Mouse (Mus musculus): ENCODE measurements around the gene A4galt. TPM values are rescaled to one million over a fixed set of nuclear protein-coding genes. Genes with fewer than 3 reads are reported as not detected.

A4galt gene
- polyA plus RNA-seq, 1 experiment from 2014 or later = 2.4 TPM

- no peaks in the 10 kb centered on the region for H3K27me3 ChIP-seq (replicated peaks; ENCODE audit: control insufficient read depth, insufficient read depth, low read length)
- DNase-seq (ENCODE audit: low spot score) (no peak), ATAC-seq (ENCODE audit: low read depth) (no peak)
- 87% methylated on average over 9 of the region's 9 CpGs for WGBS
- no peak overlapping the region for H3K9ac ChIP-seq (ENCODE audit: low read depth, low read length)
- H3K27ac ChIP-seq (replicated peaks; ENCODE audit: low read depth, low read length) = no peak overlapping the region
- H3K9me3 ChIP-seq (ENCODE audit: control insufficient read depth, low read length) = no peaks in the 10 kb centered on the region
- H3K36me3 ChIP-seq (ENCODE audit: control insufficient read depth, insufficient read depth, low read length) = no peaks in the 10 kb centered on the region
- peaks cover 25% of the 10 kb centered on the region for H3K4me1 ChIP-seq (ENCODE audit: control insufficient read depth, insufficient read depth, low read length)
- H3K4me2 ChIP-seq (ENCODE audit: low read depth, low read length) = no peak overlapping the region
- H3K4me3 ChIP-seq (ENCODE audit: low read depth, low read length) = no peak overlapping the region
These were observed 25.3 kb downstream of the A4galt start for GRCm38 (mm10) chr15:83226066-83226834.

DNA sequence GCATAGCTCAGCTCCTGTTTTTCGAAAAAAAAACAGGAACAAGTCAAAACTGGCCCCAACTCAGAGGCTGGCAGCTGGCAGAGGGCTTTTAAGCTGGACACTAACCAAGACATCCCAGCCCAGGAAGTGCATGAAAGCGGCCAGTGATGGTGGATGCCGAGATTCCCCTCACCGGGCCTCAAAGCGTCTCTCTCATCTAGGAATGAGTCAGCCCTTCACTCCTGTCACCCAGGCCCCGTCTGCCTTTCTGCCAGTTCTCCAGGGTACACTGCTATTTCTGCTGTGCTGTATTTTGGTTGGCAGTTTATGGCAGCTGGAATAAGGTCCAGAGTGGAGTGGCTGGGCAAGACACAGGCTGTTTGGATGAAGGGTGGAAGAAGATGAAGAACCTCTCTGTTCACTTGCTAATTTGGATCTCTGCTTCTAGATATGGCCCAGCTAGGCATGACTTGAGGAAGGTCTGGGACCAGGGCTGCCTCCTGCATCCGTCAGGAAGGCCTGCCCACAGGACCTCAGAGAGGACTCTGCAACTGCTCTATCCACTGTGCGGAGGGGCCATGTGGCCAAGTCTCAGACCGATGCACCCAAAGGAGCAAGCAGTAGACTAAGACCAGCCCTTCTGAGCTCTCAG, 27.3 kb downstream of the A4galt start:
- DNase-seq (ENCODE audit: low spot score) (peak; percentile 65), ATAC-seq (ENCODE audit: low read depth) (peak; percentile 37; the same call in 1 of the 2 replicates)
- H3K27me3 ChIP-seq (replicated peaks; ENCODE audit: control insufficient read depth, insufficient read depth, low read length) = no peaks in the 10 kb centered on the region
- peaks cover 25% of the 10 kb centered on the region for H3K4me1 ChIP-seq (ENCODE audit: control insufficient read depth, insufficient read depth, low read length)
- peak overlapping the region; percentile 38; the same call in 1 of the 2 replicates for H3K9ac ChIP-seq (ENCODE audit: low read depth, low read length)
- 44% methylated on average over 9 of the region's 9 CpGs for WGBS
- H3K27ac ChIP-seq (replicated peaks; ENCODE audit: low read depth, low read length) = peak overlapping the region; percentile 93
- no peak overlapping the region for H3K4me2 ChIP-seq (ENCODE audit: low read depth, low read length)
- H3K4me3 ChIP-seq (ENCODE audit: low read depth, low read length) = no peak overlapping the region
- H3K9me3 ChIP-seq (ENCODE audit: control insufficient read depth, low read length) = 0 out of 2 replicates have a peak, but pooled peaks cover 3% of the 10 kb centered on the region
- no peaks in the 10 kb centered on the region for H3K36me3 ChIP-seq (ENCODE audit: control insufficient read depth, insufficient read depth, low read length)

DNA sequence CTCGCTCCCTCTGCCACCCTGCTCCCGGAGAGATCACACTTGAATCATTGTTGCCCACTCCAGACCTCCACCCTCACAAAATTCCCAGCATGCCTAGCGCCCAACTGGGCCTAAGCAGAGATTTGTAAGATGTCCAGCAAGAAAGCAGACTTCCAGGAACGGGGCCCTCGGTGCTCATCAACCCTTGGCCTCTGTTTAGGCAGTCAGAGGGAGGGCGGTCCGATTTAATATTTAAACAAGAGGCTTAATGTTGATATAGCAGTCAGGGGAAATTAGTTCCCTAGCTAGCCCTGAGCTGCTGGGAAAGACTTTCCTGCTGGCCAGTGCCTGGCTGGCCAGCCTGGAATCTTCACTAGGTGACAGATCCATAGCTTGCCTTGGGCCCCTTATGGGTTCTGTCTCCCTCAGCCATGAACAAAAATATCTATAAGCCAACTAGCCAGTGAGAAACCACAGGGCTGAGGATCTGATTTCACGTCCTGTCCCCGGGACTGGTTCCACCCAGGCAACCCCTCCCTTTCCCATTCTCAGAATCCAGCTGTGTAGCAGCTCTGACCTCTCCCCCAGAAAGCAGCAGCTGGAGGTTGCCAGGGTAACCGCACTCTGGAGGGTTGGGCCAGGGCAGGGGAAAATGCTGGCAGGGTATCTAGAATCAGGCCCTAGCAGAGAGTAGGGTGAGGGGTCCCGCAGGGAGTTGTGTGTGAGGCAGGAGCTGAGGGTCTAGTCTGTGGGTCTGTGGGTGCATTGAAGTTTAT, 28.2 kb downstream of the A4galt start:
- H3K36me3 ChIP-seq (ENCODE audit: control insufficient read depth, insufficient read depth, low read length) = no peaks in the 10 kb centered on the region
- H3K4me3 ChIP-seq (ENCODE audit: low read depth, low read length) = no peak overlapping the region
- H3K27me3 ChIP-seq (replicated peaks; ENCODE audit: control insufficient read depth, insufficient read depth, low read length) = no peaks in the 10 kb centered on the region
- 0 out of 2 replicates have a peak, but pooled peaks cover 3% of the 10 kb centered on the region for H3K9me3 ChIP-seq (ENCODE audit: control insufficient read depth, low read length)
- peak overlapping the region; percentile 93 for H3K27ac ChIP-seq (replicated peaks; ENCODE audit: low read depth, low read length)
- peaks cover 25% of the 10 kb centered on the region for H3K4me1 ChIP-seq (ENCODE audit: control insufficient read depth, insufficient read depth, low read length)
- H3K9ac ChIP-seq (ENCODE audit: low read depth, low read length) = peak overlapping the region; percentile 38; the same call in 1 of the 2 replicates
- DNase-seq (ENCODE audit: low spot score) = peak; percentile 94
- peak overlapping the region; percentile 23 for H3K4me2 ChIP-seq (ENCODE audit: low read depth, low read length)
- peak; percentile 94 for ATAC-seq (ENCODE audit: low read depth)
- 25% methylated on average over 11 of the region's 11 CpGs for WGBS

GRCm38 (mm10) chr15:83221721-83222120, 29.9 kb downstream of the A4galt start:
- Histone ChIP-seq H3K4me1 (ENCODE audit: control insufficient read depth, insufficient read depth, low read length) (peaks cover 25% of the 10 kb centered on the region), H3K27ac (replicated peaks; ENCODE audit: low read depth, low read length) (no peak overlapping the region), H3K9ac (ENCODE audit: low read depth, low read length) (no peak overlapping the region), H3K36me3 (ENCODE audit: control insufficient read depth, insufficient read depth, low read length) (no peaks in the 10 kb centered on the region), H3K4me2 (ENCODE audit: low read depth, low read length) (no peak overlapping the region), H3K9me3 (ENCODE audit: control insufficient read depth, low read length) (0 out of 2 replicates have a peak, but pooled peaks cover 3% of the 10 kb centered on the region), H3K4me3 (ENCODE audit: low read depth, low read length) (no peak overlapping the region), H3K27me3 (replicated peaks; ENCODE audit: control insufficient read depth, insufficient read depth, low read length) (no peaks in the 10 kb centered on the region)
- DNase-seq (ENCODE audit: low spot score) (no peak), ATAC-seq (ENCODE audit: low read depth) (no peak)
- 83% methylated on average over 4 of the region's 4 CpGs for WGBS

DNA sequence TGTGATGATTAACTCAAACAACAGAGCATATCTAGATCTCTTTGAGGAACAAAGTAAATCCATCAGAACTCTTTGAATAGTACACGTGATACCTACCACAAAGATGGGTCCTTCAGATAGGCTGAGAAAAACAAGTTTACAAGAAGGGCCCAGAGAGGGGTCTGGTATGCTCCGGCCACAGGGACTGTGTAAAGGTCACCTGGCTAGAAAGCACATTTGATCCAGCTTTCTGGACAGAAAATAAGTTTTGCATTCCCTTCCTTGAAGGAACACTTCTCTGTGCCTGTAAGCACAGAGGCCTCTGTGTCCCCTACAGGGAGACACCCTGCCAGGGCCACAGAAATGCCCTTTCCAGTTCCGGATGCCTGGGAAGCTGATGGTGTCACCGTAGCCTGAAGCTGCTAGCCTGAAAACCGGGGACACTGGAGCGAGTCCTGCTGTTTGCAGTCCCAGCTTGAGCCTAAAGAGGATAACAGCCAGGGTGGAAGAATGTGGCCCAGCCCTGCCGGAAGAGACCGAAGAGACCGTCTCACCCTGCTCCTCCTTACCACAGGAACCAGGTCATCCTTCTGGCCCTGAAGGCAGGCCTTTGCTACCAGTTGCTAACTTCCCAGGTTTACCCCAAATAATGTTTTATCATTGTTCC, 31.1 kb downstream of the A4galt start:
- H3K36me3 ChIP-seq (ENCODE audit: control insufficient read depth, insufficient read depth, low read length) = no peaks in the 10 kb centered on the region
- H3K4me2 ChIP-seq (ENCODE audit: low read depth, low read length) = no peak overlapping the region
- ATAC-seq (ENCODE audit: low read depth) (no peak), DNase-seq (ENCODE audit: low spot score) (no peak)
- no peak overlapping the region for H3K27ac ChIP-seq (replicated peaks; ENCODE audit: low read depth, low read length)
- no peak overlapping the region for H3K9ac ChIP-seq (ENCODE audit: low read depth, low read length)
- 48% methylated on average over 9 of the region's 9 CpGs for WGBS
- H3K4me1 ChIP-seq (ENCODE audit: control insufficient read depth, insufficient read depth, low read length) = peaks cover 37% of the 10 kb centered on the region
- no peak overlapping the region for H3K4me3 ChIP-seq (ENCODE audit: low read depth, low read length)
- H3K9me3 ChIP-seq (ENCODE audit: control insufficient read depth, low read length) = 0 out of 2 replicates have a peak, but pooled peaks cover 3% of the 10 kb centered on the region
- H3K27me3 ChIP-seq (replicated peaks; ENCODE audit: control insufficient read depth, insufficient read depth, low read length) = no peaks in the 10 kb centered on the region

GRCm38 (mm10) chr15:83215322-83216216, 36.0 kb downstream of the A4galt start:
- Histone ChIP-seq H3K4me1 (ENCODE audit: control insufficient read depth, insufficient read depth, low read length) (peaks cover 16% of the 10 kb centered on the region), H3K9me3 (ENCODE audit: control insufficient read depth, low read length) (0 out of 2 replicates have a peak, but pooled peaks cover 3% of the 10 kb centered on the region), H3K4me2 (ENCODE audit: low read depth, low read length) (peak overlapping the region; percentile 26; the same call in 1 of the 2 replicates), H3K27ac (replicated peaks; ENCODE audit: low read depth, low read length) (peak overlapping the region; percentile 91), H3K27me3 (replicated peaks; ENCODE audit: control insufficient read depth, insufficient read depth, low read length) (no peaks in the 10 kb centered on the region), H3K36me3 (ENCODE audit: control insufficient read depth, insufficient read depth, low read length) (no peaks in the 10 kb centered on the region), H3K9ac (ENCODE audit: low read depth, low read length) (0 out of 2 replicates have a peak overlapping the region, but pooled peaks have one; percentile 25), H3K4me3 (ENCODE audit: low read depth, low read length) (no peak overlapping the region)
- ATAC-seq (ENCODE audit: low read depth) = peak; percentile 78
- 23% methylated on average over 5 of the region's 5 CpGs for WGBS
- peak; percentile 89 for DNase-seq (ENCODE audit: low spot score)

DNA sequence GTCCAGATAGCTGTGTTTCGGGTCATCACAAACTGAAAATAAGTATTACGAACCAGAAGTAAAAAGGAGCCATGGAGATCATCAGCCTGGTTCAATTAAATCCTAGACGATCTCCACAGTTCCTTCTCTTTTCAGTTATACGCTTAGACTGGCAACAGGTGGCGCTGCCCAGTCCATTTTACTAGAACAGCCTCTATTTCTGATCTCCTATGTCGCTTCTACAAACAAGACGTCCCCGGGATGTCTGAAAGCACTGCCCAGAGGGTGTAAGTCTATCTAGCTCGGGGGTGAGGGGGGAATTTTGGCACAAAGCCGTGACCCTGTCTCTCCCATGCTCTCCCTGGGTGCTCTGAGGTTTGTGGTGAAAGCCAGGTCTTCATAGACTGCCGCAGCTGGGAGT, 41.3 kb downstream of the A4galt start:
- H3K9ac ChIP-seq (ENCODE audit: low read depth, low read length) = peak overlapping the region; percentile 39
- no peak overlapping the region for H3K27ac ChIP-seq (replicated peaks; ENCODE audit: low read depth, low read length)

More for the DNA sequence above, 41.3 kb downstream of the A4galt start:
- H3K4me2 ChIP-seq (ENCODE audit: low read depth, low read length) = peak overlapping the region; percentile 56
- 17% methylated on average over 11 of the region's 11 CpGs for WGBS
- peak overlapping the region; percentile 31 for H3K4me3 ChIP-seq (ENCODE audit: low read depth, low read length)
- peaks cover 11% of the 10 kb centered on the region for H3K4me1 ChIP-seq (ENCODE audit: control insufficient read depth, insufficient read depth, low read length)
- no peaks in the 10 kb centered on the region for H3K36me3 ChIP-seq (ENCODE audit: control insufficient read depth, insufficient read depth, low read length)
- DNase-seq (ENCODE audit: low spot score) (peak; percentile 83), ATAC-seq (ENCODE audit: low read depth) (peak; percentile 33; the same call in 1 of the 2 replicates)
- no peaks in the 10 kb centered on the region for H3K9me3 ChIP-seq (ENCODE audit: control insufficient read depth, low read length)
- no peaks in the 10 kb centered on the region for H3K27me3 ChIP-seq (replicated peaks; ENCODE audit: control insufficient read depth, insufficient read depth, low read length)
